In the genomic region with DNA sequence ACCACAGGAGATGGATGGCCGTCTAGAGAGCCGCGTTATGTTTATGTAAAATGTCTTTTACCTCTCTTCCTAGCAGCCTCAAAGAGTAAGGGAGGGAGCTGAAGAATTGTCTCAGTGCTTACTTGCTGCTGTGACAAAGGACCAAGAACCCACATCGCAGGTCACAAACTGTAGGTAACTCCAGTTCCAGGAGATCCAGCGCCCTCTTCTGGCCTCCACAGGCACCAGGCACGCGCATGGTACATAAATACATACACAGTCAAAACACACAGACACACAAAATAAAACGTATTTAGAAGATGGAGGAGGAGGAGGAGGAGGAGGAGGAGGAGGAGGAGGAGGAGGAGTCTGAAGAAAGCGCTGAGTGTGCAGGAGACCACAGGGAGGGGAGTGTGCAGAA, we compare ENCODE assay signal across 14 mouse cellular contexts.
"Had no signal": no experiment of that assay in that cellular context is flagged by ENCODE, and none has a peak within 500 bp of the region (broad histone marks: within the 10 kb centered on the region; RNA-seq: fewer than 3 reads in every experiment).

No protein-coding gene starts in this region.

- H3K36me3 ChIP-seq: kidney, embryonic 15.5 days; limb, embryonic 15.5 days; liver, embryonic 12.5 days; midbrain, embryonic 15.5 days had no signal

- ATAC-seq: liver, embryonic 12.5 days; midbrain, embryonic 15.5 days had no signal

- H3K9me3 ChIP-seq: kidney, embryonic 15.5 days; limb, embryonic 15.5 days; liver, embryonic 12.5 days had no signal

- H3K9ac ChIP-seq: kidney, embryonic 15.5 days; limb, embryonic 15.5 days; liver, embryonic 12.5 days; lung, embryonic 14.5 days; midbrain, embryonic 15.5 days had no signal

- H3K4me2 ChIP-seq: liver, embryonic 12.5 days; lung, embryonic 14.5 days; midbrain, embryonic 11.5 days; midbrain, embryonic 15.5 days had no signal

- H3K4me1 ChIP-seq: limb, embryonic 15.5 days; liver, embryonic 12.5 days; megakaryocyte, embryonic 14.5 days had no signal

- DNase-seq: kidney, adult 2 months; kidney, postnatal 36 days; lung, embryonic 14.5 days; lung, postnatal 14 days; right cerebral cortex, adult 18-20 months; right cerebral cortex, postnatal 25 days had no signal

- H3K4me3 ChIP-seq: layer of hippocampus, adult 2 months; liver, embryonic 12.5 days; megakaryocyte, embryonic 14.5 days; midbrain, embryonic 15.5 days had no signal

- H3K27ac ChIP-seq: kidney, embryonic 15.5 days; limb, embryonic 15.5 days; liver, embryonic 12.5 days; macrophage; midbrain, embryonic 15.5 days had no signal

- H3K27me3 ChIP-seq: kidney, embryonic 15.5 days; limb, embryonic 15.5 days; liver, embryonic 12.5 days; megakaryocyte, embryonic 14.5 days; midbrain, embryonic 15.5 days had no signal
